Mouse (Mus musculus): Measurements from ENCODE around the gene Fam3c. TPM values are rescaled to one million over a fixed set of nuclear protein-coding genes. Genes with fewer than 3 reads are reported as not detected.

Fam3c gene
- polyA plus RNA-seq, 2 experiments = 23.8 to 65.2 TPM

DNA sequence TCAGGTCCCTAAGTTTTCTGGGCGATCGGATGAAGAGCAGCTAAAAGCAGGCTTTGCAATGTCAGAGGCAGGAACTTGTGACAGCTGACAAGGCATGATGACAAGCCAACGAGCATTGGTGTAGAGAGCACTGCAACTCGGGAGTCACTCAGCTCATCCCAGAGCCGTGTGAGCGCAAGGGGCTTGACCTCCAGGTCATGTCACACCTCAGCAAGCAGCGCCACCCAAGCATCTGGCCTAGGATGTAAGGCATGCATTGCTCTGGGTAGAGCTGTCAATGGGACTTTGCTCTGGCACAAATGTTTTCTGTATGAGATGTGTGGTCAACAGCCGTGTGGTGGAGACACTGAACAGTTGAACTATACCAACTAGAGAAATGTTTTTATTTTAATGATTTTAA, 28.1 kb downstream of the Fam3c start:
- no peak for TF ChIP-seq POLR2A (IDR thresholded peaks at IDR 0.05; ENCODE audit: borderline replicate concordance, extremely low read depth, insufficient read depth, insufficient read length)
- Histone ChIP-seq H3K36me3 (ENCODE audit: control insufficient read depth, insufficient read depth, low read length) (peaks cover 12% of the 10 kb centered on the region), H3K9me3 (ENCODE audit: control insufficient read depth, low read length) (no peaks in the 10 kb centered on the region), H3K4me2 (replicated peaks; ENCODE audit: low read depth, low read length, severe bottlenecking) (no peak overlapping the region), H3K9ac (ENCODE audit: low read depth, low read length, severe bottlenecking) (no peak overlapping the region), H3K27me3 (ENCODE audit: control insufficient read depth, insufficient read depth, low read length) (no peaks in the 10 kb centered on the region), H3K4me3 (replicated peaks; ENCODE audit: low read length) (no peak overlapping the region), H3K27ac (replicated peaks; ENCODE audit: low read depth, low read length) (no peak overlapping the region), H3K4me1 (ENCODE audit: control insufficient read depth, insufficient read depth, low read length) (0 out of 2 replicates have a peak, but pooled peaks cover 6% of the 10 kb centered on the region)
- DNase-seq (ENCODE audit: low spot score) (no peak), ATAC-seq (ENCODE audit: low FRiP score, low read depth) (no peak)
- 68% methylated on average over 8 of the region's 8 CpGs for WGBS

DNA sequence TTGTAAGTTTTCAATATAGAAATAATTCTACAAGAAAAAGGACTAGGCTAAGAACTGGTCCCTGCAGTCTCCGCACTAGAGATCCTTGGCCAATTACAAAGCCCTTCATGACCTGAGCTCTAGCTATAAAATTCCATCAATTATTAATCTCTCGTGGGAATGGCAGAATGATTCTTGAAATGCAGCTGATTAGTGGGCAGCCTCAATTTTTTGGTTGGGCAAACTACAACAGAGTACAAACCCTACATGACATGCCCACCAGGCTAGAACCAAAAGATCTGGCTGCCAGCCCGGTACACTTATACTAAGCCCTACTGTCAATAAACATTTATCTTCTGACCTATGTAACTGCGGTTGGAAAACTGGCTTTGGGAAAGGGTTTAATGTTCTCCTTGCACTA, 29.0 kb downstream of the Fam3c start:
- ATAC-seq (ENCODE audit: low FRiP score, low read depth) = no peak
- 69% methylated on average over 4 of the region's 4 CpGs for WGBS
- peak; percentile 40 for DNase-seq (ENCODE audit: low spot score)

DNA sequence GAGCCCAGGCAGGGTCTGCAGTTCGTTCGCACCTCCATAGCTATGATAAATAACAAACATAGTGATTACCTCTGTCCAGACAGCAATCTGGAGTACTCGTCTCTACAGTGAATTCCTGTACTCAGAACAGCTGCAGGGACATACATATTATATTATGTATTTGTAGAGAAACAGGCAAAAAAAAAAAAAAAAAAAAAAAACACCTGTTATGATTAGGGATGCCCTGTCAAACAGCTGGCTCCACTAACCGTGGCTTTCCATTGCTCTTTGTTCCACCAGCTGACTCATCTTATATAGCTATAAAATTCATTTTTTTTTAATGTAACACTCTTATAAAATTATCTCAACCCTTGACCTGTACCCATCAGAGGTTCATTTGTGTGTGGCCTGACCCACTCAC, 29.8 kb downstream of the Fam3c start:
- H3K4me1 ChIP-seq (ENCODE audit: control insufficient read depth, insufficient read depth, low read length) = 0 out of 2 replicates have a peak, but pooled peaks cover 6% of the 10 kb centered on the region
- peaks cover 23% of the 10 kb centered on the region for H3K36me3 ChIP-seq (ENCODE audit: control insufficient read depth, insufficient read depth, low read length)
- WGBS = 68% methylated on average over 4 of the region's 4 CpGs
- no peak overlapping the region for H3K9ac ChIP-seq (ENCODE audit: low read depth, low read length, severe bottlenecking)
- no peak overlapping the region for H3K4me3 ChIP-seq (replicated peaks; ENCODE audit: low read length)
- no peak overlapping the region for H3K4me2 ChIP-seq (replicated peaks; ENCODE audit: low read depth, low read length, severe bottlenecking)
- no peaks in the 10 kb centered on the region for H3K9me3 ChIP-seq (ENCODE audit: control insufficient read depth, low read length)
- no peaks in the 10 kb centered on the region for H3K27me3 ChIP-seq (ENCODE audit: control insufficient read depth, insufficient read depth, low read length)
- H3K27ac ChIP-seq (replicated peaks; ENCODE audit: low read depth, low read length) = no peak overlapping the region
- DNase-seq (ENCODE audit: low spot score) = peak; percentile 15
- no peak for TF ChIP-seq POLR2A (IDR thresholded peaks at IDR 0.05; ENCODE audit: borderline replicate concordance, extremely low read depth, insufficient read depth, insufficient read length)
- ATAC-seq (ENCODE audit: low FRiP score, low read depth) = peak; percentile 56; the same call in 1 of the 2 replicates

More for the DNA sequence above, 29.0 kb downstream of the Fam3c start:
- TF ChIP-seq POLR2A (IDR thresholded peaks at IDR 0.05; ENCODE audit: borderline replicate concordance, extremely low read depth, insufficient read depth, insufficient read length) = no peak
- H3K9ac ChIP-seq (ENCODE audit: low read depth, low read length, severe bottlenecking) = no peak overlapping the region
- H3K4me2 ChIP-seq (replicated peaks; ENCODE audit: low read depth, low read length, severe bottlenecking) = no peak overlapping the region
- no peak overlapping the region for H3K4me3 ChIP-seq (replicated peaks; ENCODE audit: low read length)
- H3K4me1 ChIP-seq (ENCODE audit: control insufficient read depth, insufficient read depth, low read length) = 0 out of 2 replicates have a peak, but pooled peaks cover 6% of the 10 kb centered on the region
- no peak overlapping the region for H3K27ac ChIP-seq (replicated peaks; ENCODE audit: low read depth, low read length)
- H3K36me3 ChIP-seq (ENCODE audit: control insufficient read depth, insufficient read depth, low read length) = peaks cover 16% of the 10 kb centered on the region
- no peaks in the 10 kb centered on the region for H3K27me3 ChIP-seq (ENCODE audit: control insufficient read depth, insufficient read depth, low read length)
- no peaks in the 10 kb centered on the region for H3K9me3 ChIP-seq (ENCODE audit: control insufficient read depth, low read length)

DNA sequence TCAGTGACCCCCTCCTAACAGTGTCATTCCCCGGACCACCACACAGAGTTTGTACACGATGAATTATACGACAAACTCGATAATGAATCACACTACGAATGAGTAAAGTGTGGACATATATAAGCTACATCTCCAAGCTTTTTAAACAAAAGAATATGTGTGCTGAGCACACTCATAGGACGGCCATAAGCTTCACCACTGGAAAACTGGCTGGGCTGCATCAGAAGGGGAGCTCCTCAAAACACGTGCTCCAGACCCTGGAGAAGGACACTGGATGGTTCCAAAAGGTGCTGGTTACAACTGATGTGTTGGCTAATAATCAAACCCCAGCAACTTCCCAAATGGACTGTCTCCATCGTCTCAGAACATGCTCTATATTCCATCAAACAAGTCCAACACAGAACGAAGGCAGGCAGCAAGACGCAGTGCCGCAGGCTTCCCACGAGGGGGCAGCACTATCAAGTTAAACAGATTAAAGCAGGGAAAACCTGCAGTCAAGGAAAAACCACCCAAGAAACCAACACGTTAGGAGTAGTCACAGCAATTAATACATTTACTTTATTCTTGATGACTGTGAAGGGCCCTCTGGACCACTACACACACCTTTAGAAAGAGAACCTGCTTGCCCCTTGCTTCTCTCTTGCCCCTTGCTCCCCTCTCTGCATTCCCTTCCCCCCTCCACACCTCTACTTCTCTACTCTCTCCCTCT, 30.5 kb downstream of the Fam3c start:
- Histone ChIP-seq H3K9me3 (ENCODE audit: control insufficient read depth, low read length) (no peaks in the 10 kb centered on the region), H3K9ac (ENCODE audit: low read depth, low read length, severe bottlenecking) (no peak overlapping the region), H3K4me3 (replicated peaks; ENCODE audit: low read length) (no peak overlapping the region), H3K27me3 (ENCODE audit: control insufficient read depth, insufficient read depth, low read length) (no peaks in the 10 kb centered on the region), H3K4me2 (replicated peaks; ENCODE audit: low read depth, low read length, severe bottlenecking) (no peak overlapping the region), H3K4me1 (ENCODE audit: control insufficient read depth, insufficient read depth, low read length) (0 out of 2 replicates have a peak, but pooled peaks cover 6% of the 10 kb centered on the region), H3K36me3 (ENCODE audit: control insufficient read depth, insufficient read depth, low read length) (peaks cover 29% of the 10 kb centered on the region), H3K27ac (replicated peaks; ENCODE audit: low read depth, low read length) (no peak overlapping the region)
- no peak for TF ChIP-seq POLR2A (IDR thresholded peaks at IDR 0.05; ENCODE audit: borderline replicate concordance, extremely low read depth, insufficient read depth, insufficient read length)
- DNase-seq (ENCODE audit: low spot score) = peak; percentile 78
- 55% methylated on average over 13 of the region's 13 CpGs for WGBS
- no peak; the same call in 1 of the 2 replicates for ATAC-seq (ENCODE audit: low FRiP score, low read depth)

DNA sequence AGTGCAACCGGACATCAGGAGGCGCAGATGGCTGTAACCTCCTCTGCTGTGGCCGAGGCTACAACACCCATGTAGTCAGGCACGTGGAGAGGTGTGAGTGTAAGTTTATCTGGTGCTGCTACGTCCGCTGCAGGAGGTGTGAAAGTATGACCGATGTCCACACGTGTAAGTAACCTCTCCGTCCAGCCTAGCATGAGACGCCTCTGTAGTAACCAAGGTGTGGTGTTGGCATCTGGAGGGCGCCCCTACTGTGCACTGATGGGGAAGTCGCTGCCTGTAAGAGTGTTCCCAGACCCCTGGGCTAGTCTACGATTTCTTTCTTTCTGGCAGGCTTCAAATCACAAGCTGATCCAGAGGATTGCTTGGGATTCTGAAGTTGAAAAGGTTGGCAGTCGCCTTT, 58.0 kb downstream of the Fam3c start:
- no peaks in the 10 kb centered on the region for H3K9me3 ChIP-seq (ENCODE audit: control insufficient read depth, low read length)
- H3K27me3 ChIP-seq (ENCODE audit: control insufficient read depth, insufficient read depth, low read length) = no peaks in the 10 kb centered on the region
- no peak overlapping the region for H3K9ac ChIP-seq (ENCODE audit: low read depth, low read length, severe bottlenecking)
- 52% methylated on average over 14 of the region's 14 CpGs for WGBS
- H3K4me2 ChIP-seq (replicated peaks; ENCODE audit: low read depth, low read length, severe bottlenecking) = no peak overlapping the region
- peaks cover 2% of the 10 kb centered on the region; the same call in 1 of the 2 replicates for H3K36me3 ChIP-seq (ENCODE audit: control insufficient read depth, insufficient read depth, low read length)
- no peak for TF ChIP-seq POLR2A (IDR thresholded peaks at IDR 0.05; ENCODE audit: borderline replicate concordance, extremely low read depth, insufficient read depth, insufficient read length)
- no peak overlapping the region for H3K27ac ChIP-seq (replicated peaks; ENCODE audit: low read depth, low read length)
- DNase-seq (ENCODE audit: low spot score) (no peak), ATAC-seq (ENCODE audit: low FRiP score, low read depth) (no peak)
- H3K4me1 ChIP-seq (ENCODE audit: control insufficient read depth, insufficient read depth, low read length) = no peaks in the 10 kb centered on the region
- no peak overlapping the region for H3K4me3 ChIP-seq (replicated peaks; ENCODE audit: low read length)

Data from limb, embryonic 14.5 days (tissue).